Mouse (Mus musculus) intestine, embryonic 16.5 days (tissue): Measurements from ENCODE around the gene Arfgap2. TPM values are rescaled to one million over a fixed set of nuclear protein-coding genes. Genes with fewer than 3 reads are reported as not detected.

Source experiments
- ATAC-seq: fragments of 200-750 bp; cut with Nextera tagmentation; 2 replicates; pipeline ENCODE4 v1.8.0; 2017; ENCODE audit warnings: moderate TSS enrichment, moderate library complexity
- H3K27ac ChIP-seq: fragments of 300-500 bp; sonication (generic); 2 replicates; pipeline ENCODE4 v1.5.1; 2014; ENCODE audit warnings: mild to moderate bottlenecking, low read length
- H3K27me3 ChIP-seq: fragments of 300-500 bp; sonication (generic); replicated peaks from 2 replicates; pipeline ENCODE4 v1.6.1; 2014; ENCODE audit warnings: low read length, control low read depth, mixed read lengths; ENCODE audit not compliant: control insufficient read depth, insufficient read depth
- H3K36me3 ChIP-seq: fragments of 300-500 bp; sonication (generic); 2 replicates; pipeline ENCODE4 v1.6.1; 2014; ENCODE audit warnings: low read length, control low read depth; ENCODE audit not compliant: control insufficient read depth, insufficient read depth
- H3K4me1 ChIP-seq: fragments of 300-500 bp; sonication (generic); 2 replicates; pipeline ENCODE4 v1.6.1; 2014; ENCODE audit warnings: low read length, control low read depth, mixed read lengths; ENCODE audit not compliant: control insufficient read depth, insufficient read depth
- H3K4me2 ChIP-seq: fragments of 300-500 bp; sonication (generic); 2 replicates; pipeline ENCODE4 v1.6.1; 2014; ENCODE audit warnings: low read depth, low read length, control low read depth
- H3K4me3 ChIP-seq: fragments of 300-500 bp; sonication (generic); 2 replicates; pipeline ENCODE4 v1.5.1; 2014; ENCODE audit warnings: mild to moderate bottlenecking, low read length
- H3K9ac ChIP-seq: fragments of 300-500 bp; sonication (generic); 2 replicates; pipeline ENCODE4 v1.6.1; 2014; ENCODE audit warnings: low read depth, low read length
- H3K9me3 ChIP-seq: fragments of 300-500 bp; sonication (generic); 2 replicates; pipeline ENCODE4 v1.6.1; 2016; ENCODE audit warnings: low read length, control low read depth; ENCODE audit not compliant: control insufficient read depth
- WGBS: fragments of 180-500 bp; shearing (Covaris S2); extraction: QIAGEN DNeasy Blood & Tissue Kit; methylation state at CpG from one replicate; pipeline ENCODE4 v1.1.7; 2014; 5-methylcytosine and 5-hydroxymethylcytosine counted together
- polyA plus RNA-seq: library from polyadenylated mRNA; unstranded; fragments of >200 nt; fragmentation: Nextera tagmentation; extraction: Ambion mirVana; gene quantifications from 2 replicates; pipeline ENCODE4 v1.2.1, GENCODE M21; 2015

Gene Arfgap2
- polyA plus RNA-seq, 1 experiment from 2014 or later: 73.1 TPM

GRCm38 (mm10) chr2:91300784-91301183 is 36.0 kb downstream of the Arfgap2 start:
- H3K27me3 ChIP-seq: no peaks in the 10 kb centered on the region
- WGBS: 89% methylated on average over 2 of the region's 2 CpGs

GRCm38 (mm10) chr2:91301836-91302235 is 37.1 kb downstream of the Arfgap2 start:
- Histone ChIP-seq H3K4me2 (no peak overlapping the region), H3K36me3 (no peaks in the 10 kb centered on the region), H3K9ac (no peak overlapping the region), H3K27me3 (no peaks in the 10 kb centered on the region), H3K4me1 (no peaks in the 10 kb centered on the region; the same call in 1 of the 2 replicates), H3K9me3 (no peaks in the 10 kb centered on the region), H3K27ac (no peak overlapping the region), H3K4me3 (no peak overlapping the region)
- ATAC-seq: no peak
- 65% methylated on average over 2 of the region's 2 CpGs for WGBS

More at GRCm38 (mm10) chr2:91300784-91301183, 36.0 kb downstream of the Arfgap2 start:
- no peak overlapping the region for H3K4me3 ChIP-seq
- no peak overlapping the region for H3K9ac ChIP-seq
- ATAC-seq: no peak
- H3K36me3 ChIP-seq: no peaks in the 10 kb centered on the region
- no peaks in the 10 kb centered on the region; the same call in 1 of the 2 replicates for H3K4me1 ChIP-seq
- no peaks in the 10 kb centered on the region for H3K9me3 ChIP-seq
- no peak overlapping the region for H3K4me2 ChIP-seq
- no peak overlapping the region for H3K27ac ChIP-seq

DNA sequence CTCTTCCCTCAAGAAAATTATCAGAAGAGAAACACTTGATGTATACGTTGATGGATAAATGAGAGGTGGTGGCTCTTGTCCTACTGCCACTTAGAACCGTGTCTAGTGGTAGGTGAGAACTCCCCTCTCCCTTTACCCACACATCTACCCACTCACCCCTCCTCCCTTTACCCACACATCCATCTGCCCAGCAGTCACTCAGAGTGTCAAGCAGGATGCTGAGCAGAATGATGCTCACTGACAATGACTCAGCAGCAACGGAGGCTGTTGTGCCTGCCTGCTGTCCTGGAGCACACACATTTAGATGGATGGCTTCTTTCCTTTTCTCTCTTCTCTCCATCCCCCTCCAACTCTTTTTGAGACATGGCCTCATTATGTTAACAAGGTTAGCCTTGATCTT is 38.1 kb downstream of the Arfgap2 start:
- H3K4me3 ChIP-seq: no peak overlapping the region
- H3K27me3 ChIP-seq: no peaks in the 10 kb centered on the region
- no peaks in the 10 kb centered on the region for H3K36me3 ChIP-seq
- no peak overlapping the region for H3K27ac ChIP-seq
- H3K4me1 ChIP-seq: no peaks in the 10 kb centered on the region; the same call in 1 of the 2 replicates
- H3K9me3 ChIP-seq: no peaks in the 10 kb centered on the region
- H3K4me2 ChIP-seq: no peak overlapping the region
- whole genome bisulfite sequencing: 79% methylated on average over 3 of the region's 3 CpGs
- no peak for ATAC-seq
- H3K9ac ChIP-seq: no peak overlapping the region

GRCm38 (mm10) chr2:91305926-91306325 is 41.2 kb downstream of the Arfgap2 start:
- no peak overlapping the region for H3K4me3 ChIP-seq
- H3K36me3 ChIP-seq: no peaks in the 10 kb centered on the region
- H3K27ac ChIP-seq: no peak overlapping the region
- H3K4me1 ChIP-seq: peaks cover 6% of the 10 kb centered on the region
- H3K4me2 ChIP-seq: no peak overlapping the region
- no peaks in the 10 kb centered on the region for H3K27me3 ChIP-seq
- no peak overlapping the region for H3K9ac ChIP-seq
- no peak for ATAC-seq
- 93% methylated on average over 9 of the region's 9 CpGs for WGBS
- H3K9me3 ChIP-seq: no peaks in the 10 kb centered on the region

DNA sequence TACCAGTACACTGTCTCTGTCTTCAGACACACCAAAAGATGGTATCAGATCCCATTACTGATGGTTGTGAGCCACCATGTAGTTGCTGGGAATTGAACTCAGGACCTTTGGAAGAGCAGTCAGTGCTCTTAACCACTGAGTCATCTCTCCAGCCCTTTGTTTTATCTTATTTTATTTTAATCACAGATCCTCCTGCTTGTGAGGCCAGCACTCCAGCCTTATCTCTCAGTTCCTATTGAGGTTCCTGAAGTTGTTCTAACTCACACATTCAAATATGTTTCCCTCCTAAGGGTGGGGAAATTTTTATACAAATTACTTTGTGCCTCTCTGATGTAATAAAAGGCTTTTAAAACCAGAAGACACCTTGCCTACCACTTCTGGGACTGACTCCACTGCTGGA is 41.8 kb downstream of the Arfgap2 start:
- no peak overlapping the region for H3K4me3 ChIP-seq
- no peak for ATAC-seq
- H3K4me1 ChIP-seq: peaks cover 6% of the 10 kb centered on the region

DNA sequence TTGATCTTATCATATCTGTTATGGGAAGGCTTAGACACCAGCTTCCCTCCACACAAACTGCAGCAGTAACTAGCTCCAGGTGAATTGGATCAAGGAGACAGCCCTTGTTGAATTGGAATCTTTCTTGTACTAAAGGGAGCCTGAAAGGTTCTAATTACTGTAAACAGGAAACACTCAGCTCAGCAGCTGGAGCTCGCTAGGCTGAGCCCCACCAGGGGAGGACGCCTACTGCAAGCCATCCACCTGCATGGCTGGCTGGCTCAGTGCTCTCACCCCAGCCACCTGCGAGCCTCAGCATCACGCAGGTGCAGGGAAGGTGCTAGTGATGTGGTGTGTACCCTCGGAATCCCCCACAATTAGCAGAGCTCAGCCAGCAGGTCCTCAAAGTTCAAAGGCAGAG is 43.9 kb downstream of the Arfgap2 start:
- H3K27ac ChIP-seq: peak overlapping the region; percentile 60
- H3K27me3 ChIP-seq: no peaks in the 10 kb centered on the region
- no peaks in the 10 kb centered on the region for H3K36me3 ChIP-seq
- H3K9ac ChIP-seq: no peak overlapping the region
- no peak overlapping the region for H3K4me3 ChIP-seq
- ATAC-seq: peak; percentile 16; the same call in 1 of the 2 replicates
- peaks cover 10% of the 10 kb centered on the region for H3K4me1 ChIP-seq
- H3K9me3 ChIP-seq: no peaks in the 10 kb centered on the region
- H3K4me2 ChIP-seq: no peak overlapping the region
- 27% methylated on average over 5 of the region's 5 CpGs for WGBS

More for the DNA sequence above, 41.8 kb downstream of the Arfgap2 start:
- no peaks in the 10 kb centered on the region for H3K9me3 ChIP-seq
- H3K36me3 ChIP-seq: no peaks in the 10 kb centered on the region
- H3K27ac ChIP-seq: no peak overlapping the region
- no peaks in the 10 kb centered on the region for H3K27me3 ChIP-seq
- H3K9ac ChIP-seq: no peak overlapping the region
- no peak overlapping the region for H3K4me2 ChIP-seq

DNA sequence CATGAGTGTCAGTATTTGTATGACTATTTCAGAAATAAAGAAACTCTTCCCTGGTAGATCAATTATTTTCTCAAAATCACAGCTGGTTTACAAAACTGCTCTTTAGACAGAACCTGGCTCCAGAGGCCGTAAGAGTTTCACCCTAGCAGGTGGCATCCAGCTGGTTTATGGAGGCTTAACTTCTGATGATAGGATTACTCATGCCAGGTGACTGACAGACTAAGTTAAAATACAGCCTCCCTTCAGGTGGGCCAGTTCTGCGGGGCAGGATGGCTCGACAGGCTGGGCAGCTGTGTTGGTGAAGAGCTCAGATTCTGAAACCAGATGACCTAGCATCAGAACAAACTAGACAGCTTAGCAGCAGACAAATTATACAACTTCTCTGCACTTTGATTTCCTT is 44.8 kb downstream of the Arfgap2 start:
- Histone ChIP-seq H3K9me3 (no peaks in the 10 kb centered on the region), H3K9ac (no peak overlapping the region)

GRCm38 (mm10) chr2:91312578-91313311 is 48.0 kb downstream of the Arfgap2 start:
- 47% methylated on average over 10 of the region's 10 CpGs for WGBS
- ATAC-seq: peak; percentile 40
- H3K27ac ChIP-seq: 0 out of 2 replicates have a peak overlapping the region, but pooled peaks have one; percentile 7

More for the DNA sequence above, 44.8 kb downstream of the Arfgap2 start:
- Histone ChIP-seq H3K36me3 (no peaks in the 10 kb centered on the region), H3K4me1 (peaks cover 10% of the 10 kb centered on the region), H3K27me3 (no peaks in the 10 kb centered on the region), H3K4me3 (no peak overlapping the region), H3K4me2 (no peak overlapping the region), H3K27ac (0 out of 2 replicates have a peak overlapping the region, but pooled peaks have one; percentile 8)
- ATAC-seq: no peak
- 57% methylated on average over 3 of the region's 3 CpGs for WGBS

GRCm38 (mm10) chr2:91314184-91314583 is 49.4 kb downstream of the Arfgap2 start:
- H3K4me3 ChIP-seq: no peak overlapping the region
- WGBS: 75% methylated on average over 7 of the region's 7 CpGs
- H3K9ac ChIP-seq: no peak overlapping the region
- peaks cover 5% of the 10 kb centered on the region; the same call in 1 of the 2 replicates for H3K4me1 ChIP-seq
- no peaks in the 10 kb centered on the region for H3K9me3 ChIP-seq
- no peaks in the 10 kb centered on the region for H3K36me3 ChIP-seq
- H3K27ac ChIP-seq: no peak overlapping the region
- no peaks in the 10 kb centered on the region for H3K27me3 ChIP-seq
- ATAC-seq: no peak
- H3K4me2 ChIP-seq: no peak overlapping the region

More at GRCm38 (mm10) chr2:91312578-91313311, 48.0 kb downstream of the Arfgap2 start:
- Histone ChIP-seq H3K4me2 (no peak overlapping the region), H3K36me3 (no peaks in the 10 kb centered on the region), H3K9ac (no peak overlapping the region), H3K4me3 (no peak overlapping the region), H3K4me1 (peaks cover 10% of the 10 kb centered on the region), H3K9me3 (no peaks in the 10 kb centered on the region), H3K27me3 (no peaks in the 10 kb centered on the region)
